ENCODE assay signal across 10 mouse cellular contexts in genomic region chr2:173037827-173038607, GRCm38 (mm10). TPM values are rescaled to one million over a fixed set of nuclear protein-coding genes. Genes with fewer than 3 reads are reported as not detected.
A peak's percentile ranks its signal among the peaks of the same experiment; 100 is the strongest.
DNase-seq lines count a peak whose midpoint lies in the region; ATAC-seq lines count a peak whose summit lies in the region.
"Had no signal": no experiment of that assay in that cellular context is flagged by ENCODE, and none has a peak within 500 bp of the region (broad histone marks: within the 10 kb centered on the region; RNA-seq: fewer than 3 reads in every experiment).

No protein-coding gene starts in this region.

- peaks cover 15% of the 10 kb centered on the region for H3K4me1 ChIP-seq in midbrain, embryonic 10.5 days
- H3K4me1 ChIP-seq in midbrain, embryonic 15.5 days: no peaks in the 10 kb centered on the region
- H3K4me1 ChIP-seq in liver, embryonic 16.5 days (ENCODE audit: control insufficient read depth, low read depth, low read length): peaks cover 97% of the 10 kb centered on the region
- no peaks in the 10 kb centered on the region for H3K4me1 ChIP-seq in forebrain, embryonic 14.5 days (ENCODE audit: control insufficient read depth, insufficient read depth, low read length)

- peak; percentile 62 for DNase-seq in adrenal gland, postnatal 14 days
- DNase-seq in adrenal gland, adult 8-10 months: no peak
- DNase-seq in midbrain, embryonic 10.5 days (ENCODE audit: low spot score): no peak
- peak; percentile 48 to 62 for DNase-seq in thymus, postnatal 10 days (ENCODE audit: low spot score in 2 of 2)
- DNase-seq in forebrain, embryonic 14.5 days (ENCODE audit: low spot score): no peak
- DNase-seq in retina, postnatal 1 day: no peak
- DNase-seq: kidney, adult 2 months; lung, adult 2 months had no signal

- H3K9me3 ChIP-seq in midbrain, embryonic 10.5 days (replicated peaks): no peaks in the 10 kb centered on the region
- no peaks in the 10 kb centered on the region for H3K9me3 ChIP-seq in midbrain, embryonic 15.5 days
- no peaks in the 10 kb centered on the region for H3K9me3 ChIP-seq in liver, embryonic 16.5 days (replicated peaks; ENCODE audit: control insufficient read depth, low read length)
- H3K9me3 ChIP-seq in forebrain, embryonic 14.5 days (replicated peaks; ENCODE audit: control insufficient read depth, low read length): no peaks in the 10 kb centered on the region

- no peak overlapping the region for H3K4me2 ChIP-seq in midbrain, embryonic 15.5 days
- H3K4me2 ChIP-seq in liver, embryonic 16.5 days (ENCODE audit: low read depth, low read length): peak overlapping the region; percentile 67
- no peak overlapping the region for H3K4me2 ChIP-seq in forebrain, embryonic 14.5 days (ENCODE audit: low read length)

- H3K27me3 ChIP-seq in midbrain, embryonic 10.5 days (ENCODE audit: low read depth, poor library complexity, severe bottlenecking): no peaks in the 10 kb centered on the region
- H3K27me3 ChIP-seq in midbrain, embryonic 15.5 days (replicated peaks): no peaks in the 10 kb centered on the region
- H3K27me3 ChIP-seq in liver, embryonic 16.5 days (ENCODE audit: control insufficient read depth, insufficient read depth, low read depth, low read length): no peaks in the 10 kb centered on the region
- H3K27me3 ChIP-seq in forebrain, embryonic 14.5 days (replicated peaks; ENCODE audit: control insufficient read depth, insufficient read depth, low read length): no peaks in the 10 kb centered on the region

- H3K27ac ChIP-seq in midbrain, embryonic 10.5 days (replicated peaks): peak overlapping the region; percentile 38
- H3K27ac ChIP-seq in midbrain, embryonic 15.5 days: no peak overlapping the region
- peak overlapping the region; percentile 100 for H3K27ac ChIP-seq in liver, embryonic 16.5 days (ENCODE audit: low read length)
- H3K27ac ChIP-seq in forebrain, embryonic 14.5 days (ENCODE audit: low read depth, low read length): no peak overlapping the region

- H3K9ac ChIP-seq in midbrain, embryonic 15.5 days: no peak overlapping the region
- peak overlapping the region; percentile 83 for H3K9ac ChIP-seq in liver, embryonic 16.5 days (ENCODE audit: low read depth, low read length)
- H3K9ac ChIP-seq in forebrain, embryonic 14.5 days (ENCODE audit: low read length): no peak overlapping the region

- WGBS in midbrain, embryonic 10.5 days: 75% methylated on average over 7 of the region's 7 CpGs
- WGBS in midbrain, embryonic 15.5 days: 69% methylated on average over 7 of the region's 7 CpGs
- 20% methylated on average over 7 of the region's 7 CpGs for WGBS in liver, embryonic 16.5 days (ENCODE audit: insufficient replicate concordance)
- WGBS in forebrain, embryonic 14.5 days: 72% methylated on average over 7 of the region's 7 CpGs

- H3K4me3 ChIP-seq in midbrain, embryonic 10.5 days: no peak overlapping the region
- H3K4me3 ChIP-seq in midbrain, embryonic 15.5 days: no peak overlapping the region
- H3K4me3 ChIP-seq in liver, embryonic 16.5 days (ENCODE audit: low read depth, low read length): peak overlapping the region; percentile 36
- no peak overlapping the region for H3K4me3 ChIP-seq in forebrain, embryonic 14.5 days (ENCODE audit: low read depth, low read length)

- peaks cover 37% of the 10 kb centered on the region for H3K36me3 ChIP-seq in midbrain, embryonic 10.5 days
- no peaks in the 10 kb centered on the region for H3K36me3 ChIP-seq in midbrain, embryonic 15.5 days (replicated peaks)
- H3K36me3 ChIP-seq in liver, embryonic 16.5 days (ENCODE audit: control insufficient read depth, insufficient read depth): peaks cover 30% of the 10 kb centered on the region
- H3K36me3 ChIP-seq in forebrain, embryonic 14.5 days (ENCODE audit: control insufficient read depth, insufficient read depth, low read length): peaks cover 29% of the 10 kb centered on the region

- no peak for ATAC-seq in midbrain, embryonic 15.5 days (replicated peaks)
- ATAC-seq in liver, embryonic 16.5 days (ENCODE audit: low read depth): peak; percentile 84
- ATAC-seq in forebrain, embryonic 14.5 days: no peak

RNA-seq across cellular contexts. Expression of gene Rbm38, which starts 17.7 kb away (rescaled TPM):
- 31.6 and 36.2 TPM in 2 replicates for total RNA-seq in adrenal gland, postnatal 14 days (2021)
- 10 to 100 TPM; 16.0 to 26.0 (median 21.5) TPM for total RNA-seq in adrenal gland, adult 8-10 months (2022)
- polyA plus RNA-seq in midbrain, embryonic 10.5 days (2016; fragmentation: Nextera tagmentation; extraction: Ambion mirVana): 94.6 and 107 TPM in 2 replicates
- polyA plus RNA-seq in midbrain, embryonic 15.5 days (2015; fragmentation: Nextera tagmentation; extraction: Ambion mirVana): 13.8 and 16.3 TPM in 2 replicates
- 279 and 350 TPM in 2 replicates for polyA plus RNA-seq in liver, embryonic 16.5 days (2015; fragmentation: Nextera tagmentation; extraction: Ambion mirVana)
- polyA plus RNA-seq in forebrain, embryonic 14.5 days (2014; fragmentation: Nextera tagmentation; extraction: Ambion mirVana): 29.9 and 31.1 TPM in 2 replicates

RNA-seq across cellular contexts. Expression of gene Rae1, which starts 38.1 kb away (rescaled TPM):
- 55.3 and 65.0 TPM in 2 replicates for total RNA-seq in adrenal gland, postnatal 14 days (2021)
- total RNA-seq in adrenal gland, adult 8-10 months (2022): 10 to 100 TPM; 67.3 to 77.6 (median 73.4) TPM
- 155 and 169 TPM in 2 replicates for polyA plus RNA-seq in midbrain, embryonic 10.5 days (2016; fragmentation: Nextera tagmentation; extraction: Ambion mirVana)
- 118 and 126 TPM in 2 replicates for polyA plus RNA-seq in midbrain, embryonic 15.5 days (2015; fragmentation: Nextera tagmentation; extraction: Ambion mirVana)
- 55.2 and 56.6 TPM in 2 replicates for polyA plus RNA-seq in liver, embryonic 16.5 days (2015; fragmentation: Nextera tagmentation; extraction: Ambion mirVana)
- 148 and 156 TPM in 2 replicates for polyA plus RNA-seq in forebrain, embryonic 14.5 days (2014; fragmentation: Nextera tagmentation; extraction: Ambion mirVana)

Comparison
In these comparisons a context has a peak if more than half of its experiments do, and no peak if none do; other contexts are left out.
1. DNase-seq: peak in adrenal gland, postnatal 14 days (single experiment) and thymus, postnatal 10 days (2 of 2); none in adrenal gland, adult 8-10 months (single experiment), midbrain, embryonic 10.5 days (single experiment), forebrain, embryonic 14.5 days (single experiment) and retina, postnatal 1 day (single experiment).
2. H3K27ac ChIP-seq: peak in midbrain, embryonic 10.5 days (single experiment) and liver, embryonic 16.5 days (single experiment); none in midbrain, embryonic 15.5 days (single experiment) and forebrain, embryonic 14.5 days (single experiment).